ENCODE assay signal across 8 mouse cellular contexts in genomic region chr8:70611849-70612248, GRCm38 (mm10). TPM values are rescaled to one million over a fixed set of nuclear protein-coding genes. Genes with fewer than 3 reads are reported as not detected.
DNase-seq lines count a peak whose midpoint lies in the region; ATAC-seq and TF ChIP-seq lines count a peak whose summit lies in the region.

No protein-coding gene starts in this region.

- peaks cover 44% of the 10 kb centered on the region for H3K4me1 ChIP-seq in hindbrain, embryonic 15.5 days (replicated peaks)

- peak overlapping the region; percentile 96 for H3K27ac ChIP-seq in gastrocnemius, adult 2 months
- peak overlapping the region; percentile 65 for H3K27ac ChIP-seq in hindbrain, embryonic 15.5 days (replicated peaks)

- 0% methylated on average over 6 of the region's 6 CpGs for WGBS in hindbrain, embryonic 15.5 days

- no peaks in the 10 kb centered on the region for H3K27me3 ChIP-seq in hindbrain, embryonic 15.5 days

- intact Hi-C loops in gastrocnemius, adult 2 months (cut with DNase I) = loop anchor here (2.0 to 5.0 kb wide), 2 partner anchors 17 to 40 kb away; no protein-coding TSS in a partner anchor
- intact Hi-C loops in left cerebral cortex, postnatal 10 days (cut with DNase I) = no loop called here

- H3K9ac ChIP-seq in hindbrain, embryonic 15.5 days = peak overlapping the region; percentile 42

- no peaks in the 10 kb centered on the region for H3K9me3 ChIP-seq in hindbrain, embryonic 15.5 days

- ATAC-seq in hindbrain, embryonic 15.5 days (ENCODE audit: low FRiP score, low read depth) = no peak
- peak; percentile 41 for ATAC-seq in megakaryocyte, adult 5-6 weeks (ENCODE audit: poor library complexity, severe bottlenecking)

- H3K4me3 ChIP-seq in gastrocnemius, adult 2 months = peak overlapping the region; percentile 97
- peak overlapping the region; percentile 37 for H3K4me3 ChIP-seq in hindbrain, embryonic 15.5 days

- H3K4me2 ChIP-seq in hindbrain, embryonic 15.5 days = peak overlapping the region; percentile 83

- TF ChIP-seq CTCF in gastrocnemius, adult 2 months (IDR thresholded peaks at IDR 0.05) = peak; percentile 99

- H3K36me3 ChIP-seq in hindbrain, embryonic 15.5 days = no peaks in the 10 kb centered on the region

- peak; percentile 91 for DNase-seq in adipocyte (ENCODE audit: low spot score)
- DNase-seq in cerebellum, postnatal 4 days (ENCODE audit: low spot score in 2 of 2) = peak; percentile 90 to 91
- peak; percentile 88 for DNase-seq in gastrocnemius, adult 2 months
- DNase-seq in left cerebral cortex, postnatal 10 days (ENCODE audit: extremely low spot score in 1 of 2, low spot score in 2 of 2) = peak; percentile 81 to 87
- peak; percentile 87 to 88 for DNase-seq in right cerebral cortex, postnatal 10 days (ENCODE audit: low spot score in 2 of 2)
- DNase-seq in yolk sac, embryonic 10.5 days (ENCODE audit: low spot score) = peak; percentile 79

RNA-seq across cellular contexts. Expression of gene Ssbp4, which starts 3.2 kb away (rescaled TPM):
- 10 to 100 TPM in 1 of 2 experiments, 1 to 10 TPM in 1; 9.2 to 14.4 TPM for total RNA-seq in gastrocnemius, adult 2 months (2021)
- polyA plus RNA-seq in hindbrain, embryonic 15.5 days (2015; fragmentation: Nextera tagmentation; extraction: Ambion mirVana) = 150 and 172 TPM in 2 replicates
- 100 to 1,000 TPM; 236 to 250 TPM for total RNA-seq in left cerebral cortex, postnatal 10 days (2021)
- total RNA-seq in megakaryocyte, adult 5-6 weeks (2015) = 35.7 and 38.2 TPM in 2 replicates
- 61.3 and 76.1 TPM in 2 replicates for total RNA-seq in megakaryocyte, adult 5-6 weeks (2017)

RNA-seq across cellular contexts. Expression of gene Lrrc25, which starts 4.1 kb away (rescaled TPM):
- total RNA-seq in gastrocnemius, adult 2 months (2021) = under 1 TPM; 0.42 to 0.48 TPM
- polyA plus RNA-seq in hindbrain, embryonic 15.5 days (2015; fragmentation: Nextera tagmentation; extraction: Ambion mirVana) = 1.1 and 2.2 TPM in 2 replicates
- 1 to 10 TPM in 1 of 2 experiments, under 1 TPM in 1; 0.94 to 1.1 TPM for total RNA-seq in left cerebral cortex, postnatal 10 days (2021)
- total RNA-seq in megakaryocyte, adult 5-6 weeks (2015) = 62.2 and 64.6 TPM in 2 replicates
- total RNA-seq in megakaryocyte, adult 5-6 weeks (2017) = 29.3 and 33.8 TPM in 2 replicates

RNA-seq across cellular contexts. Expression of gene Isyna1, which starts 17.7 kb away (rescaled TPM):
- total RNA-seq in gastrocnemius, adult 2 months (2021) = 1 to 10 TPM; 3.2 to 4.3 TPM
- polyA plus RNA-seq in hindbrain, embryonic 15.5 days (2015; fragmentation: Nextera tagmentation; extraction: Ambion mirVana) = 146 and 152 TPM in 2 replicates
- 10 to 100 TPM; 46.6 to 53.2 TPM for total RNA-seq in left cerebral cortex, postnatal 10 days (2021)
- total RNA-seq in megakaryocyte, adult 5-6 weeks (2015) = 11.8 and 11.9 TPM in 2 replicates
- 13.9 and 15.7 TPM in 2 replicates for total RNA-seq in megakaryocyte, adult 5-6 weeks (2017)

RNA-seq across cellular contexts. Expression of gene Gdf15, which starts 20.4 kb away (rescaled TPM):
- under 1 TPM in 1 of 2 experiments, not detected in 1; 0.28 TPM for total RNA-seq in gastrocnemius, adult 2 months (2021)
- 0.25 and 0.30 TPM in 2 replicates for polyA plus RNA-seq in hindbrain, embryonic 15.5 days (2015; fragmentation: Nextera tagmentation; extraction: Ambion mirVana)
- not detected for total RNA-seq in left cerebral cortex, postnatal 10 days (2021)
- not detected in 2 replicates for total RNA-seq in megakaryocyte, adult 5-6 weeks (2015)
- total RNA-seq in megakaryocyte, adult 5-6 weeks (2017) = not detected in 2 replicates

RNA-seq across cellular contexts. Expression of gene Pgpep1, which starts 48.3 kb away (rescaled TPM):
- 10 to 100 TPM in 1 of 2 experiments, 1 to 10 TPM in 1; 9.3 to 22.5 TPM for total RNA-seq in gastrocnemius, adult 2 months (2021)
- 76.5 and 77.8 TPM in 2 replicates for polyA plus RNA-seq in hindbrain, embryonic 15.5 days (2015; fragmentation: Nextera tagmentation; extraction: Ambion mirVana)
- total RNA-seq in left cerebral cortex, postnatal 10 days (2021) = 10 to 100 TPM; 11.5 to 15.9 TPM
- 5.7 and 6.8 TPM in 2 replicates for total RNA-seq in megakaryocyte, adult 5-6 weeks (2015)
- 1.5 and 4.0 TPM in 2 replicates for total RNA-seq in megakaryocyte, adult 5-6 weeks (2017)

Comparison
In these comparisons a context has a peak if more than half of its experiments do, and no peak if none do; other contexts are left out.
1. RNA of gene Lrrc25, which starts 4.1 kb away (total RNA-seq): 29.3 to 64.6 TPM in megakaryocyte, adult 5-6 weeks; 0.94 to 1.1 TPM in left cerebral cortex, postnatal 10 days and 0.42 to 0.48 TPM in gastrocnemius, adult 2 months; every median in the first group is over 10 times any median in the second.
2. Peak in every context shown above with its lines, with median percentiles within 50 percentile points of each other: DNase-seq.